ENCODE assay signal across 8 mouse cellular contexts in genomic region chr16:20240468-20241414, GRCm38 (mm10). TPM values are rescaled to one million over a fixed set of nuclear protein-coding genes. Genes with fewer than 3 reads are reported as not detected.
DNase-seq lines count a peak whose midpoint lies in the region; ATAC-seq lines count a peak whose summit lies in the region.

Gene Map6d1, minus strand, starts transcription at chr16:20241358.

- 0 out of 2 replicates have a peak, but pooled peaks cover 7% of the 10 kb centered on the region for H3K27me3 ChIP-seq in kidney, embryonic 15.5 days
- H3K27me3 ChIP-seq in liver, embryonic 12.5 days (replicated peaks): peaks cover 56% of the 10 kb centered on the region

- peak within 1 kb of the TSS; percentile 61 for H3K9ac ChIP-seq in kidney, embryonic 15.5 days
- H3K9ac ChIP-seq in liver, embryonic 12.5 days: peak within 1 kb of the TSS; percentile 44

- peak within 1 kb of the TSS; percentile 97 for H3K4me2 ChIP-seq in kidney, embryonic 15.5 days
- H3K4me2 ChIP-seq in liver, embryonic 12.5 days: peak within 1 kb of the TSS; percentile 84

- peaks cover 12% of the 10 kb centered on the region; the same call in 1 of the 2 replicates for H3K4me1 ChIP-seq in kidney, embryonic 15.5 days
- peaks cover 10% of the 10 kb centered on the region; the same call in 1 of the 2 replicates for H3K4me1 ChIP-seq in liver, embryonic 12.5 days

- no peaks in the 10 kb centered on the region for H3K9me3 ChIP-seq in kidney, embryonic 15.5 days (replicated peaks)
- no peaks in the 10 kb centered on the region for H3K9me3 ChIP-seq in liver, embryonic 12.5 days (replicated peaks)

- no peaks in the 10 kb centered on the region for H3K36me3 ChIP-seq in kidney, embryonic 15.5 days
- no peaks in the 10 kb centered on the region for H3K36me3 ChIP-seq in liver, embryonic 12.5 days

- no peak within 1 kb of the TSS for H3K27ac ChIP-seq in kidney, embryonic 15.5 days
- no peak within 1 kb of the TSS for H3K27ac ChIP-seq in liver, embryonic 12.5 days

- peak within 1 kb of the TSS; percentile 76 for H3K4me3 ChIP-seq in kidney, embryonic 15.5 days (replicated peaks)
- peak within 1 kb of the TSS; percentile 61 for H3K4me3 ChIP-seq in liver, embryonic 12.5 days

- WGBS in kidney, embryonic 15.5 days: under 1% methylated on average over 81 of the region's 90 CpGs
- WGBS in liver, embryonic 12.5 days (ENCODE audit: insufficient replicate concordance): 3% methylated on average over 89 of the region's 90 CpGs

- peak; percentile 65 for ATAC-seq in granulocyte monocyte progenitor cell, adult 5-6 weeks (replicated peaks; ENCODE audit: poor library complexity, severe bottlenecking)
- peak; percentile 82 for ATAC-seq in kidney, embryonic 15.5 days (replicated peaks; ENCODE audit: low FRiP score)
- peak; percentile 31 for ATAC-seq in liver, embryonic 12.5 days

- DNase-seq in ovary, postnatal 10 days (ENCODE audit: low spot score): peak; percentile 15
- no peak for DNase-seq in ovary, adult 18-20 months (ENCODE audit: low spot score)
- DNase-seq in embryo, embryonic 10 days (ENCODE audit: low spot score): peak; percentile 64
- DNase-seq in neural tube, embryonic 10.5 days (ENCODE audit: extremely low spot score, low spot score): peak; percentile 77
- peak; percentile 34 for DNase-seq in thymus, postnatal 14 days

RNA-seq across cellular contexts. Expression of gene Map6d1, which starts in this region (rescaled TPM):
- not detected in 2 replicates for total RNA-seq in granulocyte monocyte progenitor cell, adult 5-6 weeks (2014; fragmentation: Nextera tagmentation)
- total RNA-seq in granulocyte monocyte progenitor cell, adult 5-6 weeks (2017): not detected in 2 replicates
- 0.74 and 0.85 TPM in 2 replicates for polyA plus RNA-seq in kidney, embryonic 15.5 days (2015; fragmentation: Nextera tagmentation; extraction: Ambion mirVana)
- polyA plus RNA-seq in liver, embryonic 12.5 days (2016; fragmentation: Nextera tagmentation; extraction: Ambion mirVana): 0.05 and 0.13 TPM in 2 replicates

Comparison
In these comparisons a context has a peak if more than half of its experiments do, and no peak if none do; other contexts are left out.
1. Peak in ATAC-seq in granulocyte monocyte progenitor cell, adult 5-6 weeks; RNA of the gene not detected or under 1 TPM.
2. Peak in ATAC-seq, H3K4me3 ChIP-seq, H3K9ac ChIP-seq and H3K4me2 ChIP-seq in kidney, embryonic 15.5 days; RNA of the gene not detected or under 1 TPM.
3. Peak in ATAC-seq, H3K4me3 ChIP-seq, H3K9ac ChIP-seq and H3K4me2 ChIP-seq in liver, embryonic 12.5 days; RNA of the gene not detected or under 1 TPM.
4. ATAC-seq: peak in every context shown above with its lines; median percentile 82 in kidney, embryonic 15.5 days; 65 in granulocyte monocyte progenitor cell, adult 5-6 weeks; 31 in liver, embryonic 12.5 days.